Comparison of ENCODE assay signal across 17 mouse cellular contexts in the genomic region with DNA sequence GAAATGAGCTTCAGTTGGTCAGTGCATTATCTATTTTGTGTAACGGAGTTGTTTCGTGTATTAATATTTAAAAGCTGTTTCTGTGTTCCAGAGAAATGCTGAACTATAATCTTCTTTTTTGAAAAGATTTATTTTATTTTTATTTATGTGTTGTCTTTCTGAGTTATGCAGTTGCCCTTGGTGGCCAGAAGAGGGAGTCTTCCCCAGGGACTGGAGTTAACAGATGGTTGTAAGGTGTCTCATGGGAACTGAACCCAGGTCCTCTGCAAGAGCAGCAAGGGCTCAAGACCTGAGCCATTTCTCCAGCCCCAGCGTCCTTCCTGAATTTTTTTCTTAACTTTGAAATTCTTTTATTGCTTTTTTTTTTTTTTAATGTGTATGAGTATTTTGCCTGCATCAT. TPM values are rescaled to one million over a fixed set of nuclear protein-coding genes. Genes with fewer than 3 reads are reported as not detected.
DNase-seq lines count a peak whose midpoint lies in the region; ATAC-seq and TF ChIP-seq lines count a peak whose summit lies in the region.
"Had no signal": no experiment of that assay in that cellular context is flagged by ENCODE, and none has a peak within 500 bp of the region (broad histone marks: within the 10 kb centered on the region; RNA-seq: fewer than 3 reads in every experiment).

No protein-coding gene starts in this region.

- WGBS in hindbrain, postnatal 0 days: 92% methylated on average over 3 of the region's 3 CpGs
- 98% methylated on average over 3 of the region's 3 CpGs for WGBS in hindbrain, embryonic 14.5 days
- WGBS in limb, embryonic 10.5 days: 98% methylated on average over 3 of the region's 3 CpGs

- TF ChIP-seq POLR2A in bone marrow macrophage, adult 2 months (IDR thresholded peaks at IDR 0.05; ENCODE audit: borderline replicate concordance, low read depth, low read length): no peak

- H3K36me3 ChIP-seq in hindbrain, postnatal 0 days (ENCODE audit: insufficient read depth, low read length): no peaks in the 10 kb centered on the region
- peaks cover 6% of the 10 kb centered on the region; the same call in 1 of the 2 replicates for H3K36me3 ChIP-seq in hindbrain, embryonic 14.5 days (replicated peaks; ENCODE audit: control insufficient read depth, insufficient read depth)
- H3K36me3 ChIP-seq in E14TG2a.4 (ENCODE audit: insufficient read depth, low read length): peaks cover 64% of the 10 kb centered on the region
- peaks cover 56% of the 10 kb centered on the region for H3K36me3 ChIP-seq in limb, embryonic 10.5 days
- H3K36me3 ChIP-seq: hindbrain, embryonic 15.5 days had no signal

- H3K27ac ChIP-seq in hindbrain, postnatal 0 days: no peak overlapping the region
- no peak overlapping the region for H3K27ac ChIP-seq in hindbrain, embryonic 14.5 days
- H3K27ac ChIP-seq in bone marrow macrophage, adult 2 months (ENCODE audit: insufficient read depth, low read depth, low read length): no peak overlapping the region
- H3K27ac ChIP-seq in limb, embryonic 10.5 days: no peak overlapping the region
- H3K27ac ChIP-seq: embryonic facial prominence, embryonic 10.5 days; hindbrain, embryonic 15.5 days; liver, embryonic 15.5 days; neural tube, embryonic 13.5 days had no signal

- no peaks in the 10 kb centered on the region for H3K4me1 ChIP-seq in hindbrain, postnatal 0 days (ENCODE audit: insufficient read depth, low read length)
- H3K4me1 ChIP-seq in hindbrain, embryonic 14.5 days (replicated peaks; ENCODE audit: control insufficient read depth, insufficient read depth, low read length): no peaks in the 10 kb centered on the region
- H3K4me1 ChIP-seq in E14TG2a.4 (replicated peaks; ENCODE audit: low read depth, low read length): peaks cover 7% of the 10 kb centered on the region
- H3K4me1 ChIP-seq in bone marrow macrophage, adult 2 months (ENCODE audit: control insufficient read depth, insufficient read depth, low read length): no peaks in the 10 kb centered on the region
- H3K4me1 ChIP-seq in limb, embryonic 10.5 days: 0 out of 2 replicates have a peak, but pooled peaks cover 3% of the 10 kb centered on the region
- H3K4me1 ChIP-seq: hindbrain, embryonic 15.5 days; liver, embryonic 15.5 days; neural tube, embryonic 13.5 days had no signal

- no peak overlapping the region for H3K4me2 ChIP-seq in hindbrain, postnatal 0 days (ENCODE audit: low read depth, low read length)
- no peak overlapping the region for H3K4me2 ChIP-seq in hindbrain, embryonic 14.5 days (replicated peaks)
- H3K4me2 ChIP-seq: hindbrain, embryonic 15.5 days; liver, embryonic 15.5 days; neural tube, embryonic 13.5 days had no signal

- TF ChIP-seq CTCF in hindbrain, postnatal 0 days (IDR thresholded peaks at IDR 0.05; ENCODE audit: low read depth): peak; percentile 44; the same call in 1 of the 2 replicates
- peak; percentile 79 for TF ChIP-seq CTCF in E14TG2a.4 (conservative IDR thresholded peaks at IDR 0.05; ENCODE audit: low read length)
- TF ChIP-seq CTCF in bone marrow macrophage, adult 2 months (IDR thresholded peaks at IDR 0.05; ENCODE audit: low read depth, low read length): peak; percentile 33; the same call in 1 of the 2 replicates

- no peaks in the 10 kb centered on the region for H3K9me3 ChIP-seq in hindbrain, postnatal 0 days (ENCODE audit: low read length)
- no peaks in the 10 kb centered on the region for H3K9me3 ChIP-seq in hindbrain, embryonic 14.5 days (ENCODE audit: control insufficient read depth, low read length)
- H3K9me3 ChIP-seq in E14TG2a.4 (ENCODE audit: low read length): no peaks in the 10 kb centered on the region
- no peaks in the 10 kb centered on the region for H3K9me3 ChIP-seq in limb, embryonic 10.5 days (replicated peaks)
- H3K9me3 ChIP-seq: embryonic facial prominence, embryonic 10.5 days; G1E; hindbrain, embryonic 15.5 days; liver, embryonic 15.5 days; neural tube, embryonic 13.5 days had no signal

- no peak overlapping the region for H3K4me3 ChIP-seq in hindbrain, postnatal 0 days (ENCODE audit: low read length)
- H3K4me3 ChIP-seq in hindbrain, embryonic 14.5 days (replicated peaks; ENCODE audit: low read length): no peak overlapping the region
- no peak overlapping the region for H3K4me3 ChIP-seq in E14TG2a.4 (replicated peaks; ENCODE audit: low read length)
- no peak overlapping the region for H3K4me3 ChIP-seq in bone marrow macrophage, adult 2 months (ENCODE audit: insufficient read depth, low read length)
- no peak overlapping the region for H3K4me3 ChIP-seq in limb, embryonic 10.5 days
- H3K4me3 ChIP-seq: embryonic facial prominence, embryonic 10.5 days; hindbrain, embryonic 15.5 days; liver, embryonic 15.5 days; neural tube, embryonic 13.5 days had no signal

- no peak for DNase-seq in hindbrain, postnatal 0 days (ENCODE audit: low spot score)
- no peak for DNase-seq in hindbrain, embryonic 14.5 days (ENCODE audit: low spot score)
- DNase-seq in 3T3-L1 (ENCODE audit: low read depth, low spot score): peak; percentile 50
- DNase-seq in limb, embryonic 10.5 days (ENCODE audit: low spot score): no peak
- DNase-seq: adrenal gland, adult 2 months; cerebellum, postnatal 10 days; thymus, postnatal 4 days had no signal

- H3K27me3 ChIP-seq in hindbrain, postnatal 0 days (ENCODE audit: insufficient read depth, low read length): no peaks in the 10 kb centered on the region
- no peaks in the 10 kb centered on the region for H3K27me3 ChIP-seq in hindbrain, embryonic 14.5 days (ENCODE audit: control insufficient read depth, insufficient read depth, low read length)
- no peaks in the 10 kb centered on the region for H3K27me3 ChIP-seq in E14TG2a.4 (ENCODE audit: insufficient read depth, low read length)
- no peaks in the 10 kb centered on the region for H3K27me3 ChIP-seq in limb, embryonic 10.5 days (ENCODE audit: low read depth, poor library complexity, severe bottlenecking)
- H3K27me3 ChIP-seq: hindbrain, embryonic 15.5 days; liver, embryonic 15.5 days; neural tube, embryonic 13.5 days had no signal

- ATAC-seq in hindbrain, postnatal 0 days: no peak
- ATAC-seq in hindbrain, embryonic 14.5 days (ENCODE audit: low FRiP score): no peak
- ATAC-seq in monocyte, adult 5-6 weeks (replicated peaks; ENCODE audit: insufficient number of reproducible peaks, low FRiP score, low TSS enrichment, poor library complexity, severe bottlenecking): no peak
- ATAC-seq: midbrain, embryonic 16.5 days had no signal

- H3K9ac ChIP-seq in hindbrain, postnatal 0 days (replicated peaks; ENCODE audit: low read length): no peak overlapping the region
- H3K9ac ChIP-seq in hindbrain, embryonic 14.5 days: no peak overlapping the region
- H3K9ac ChIP-seq: hindbrain, embryonic 15.5 days; liver, embryonic 15.5 days; neural tube, embryonic 13.5 days had no signal

RNA-seq across cellular contexts. Expression of gene Caln1, which starts 54.3 kb away (rescaled TPM):
- total RNA-seq in hindbrain, postnatal 0 days (2014; rRNA removed): 52.0 and 55.9 TPM in 2 replicates
- 55.0 and 55.4 TPM in 2 replicates for polyA plus RNA-seq in hindbrain, postnatal 0 days (2015; fragmentation: Nextera tagmentation; extraction: Ambion mirVana)
- 19.7 and 24.3 TPM in 2 replicates for polyA plus RNA-seq in hindbrain, embryonic 14.5 days (2014; fragmentation: Nextera tagmentation; extraction: Ambion mirVana)
- not detected in 2 replicates for polyA plus RNA-seq in bone marrow macrophage, adult 2 months (2012; ENCODE audit: insufficient read depth, insufficient read length, missing spikeins)
- total RNA-seq in monocyte, adult 5-6 weeks (2017): not detected in 3 replicates
- polyA plus RNA-seq in limb, embryonic 10.5 days (2016; fragmentation: Nextera tagmentation; extraction: Ambion mirVana): 0.13 TPM in 1 of 2 replicates, not detected in the other
- polyA plus RNA-seq: G1E; liver, embryonic 15.5 days; small intestine, adult 2 months had no signal

RNA-seq across cellular contexts. Expression of gene Tyw1, which starts 59.5 kb away (rescaled TPM):
- 20.5 and 22.7 TPM in 2 replicates for total RNA-seq in hindbrain, postnatal 0 days (2014; rRNA removed)
- 17.6 and 18.1 TPM in 2 replicates for polyA plus RNA-seq in hindbrain, postnatal 0 days (2015; fragmentation: Nextera tagmentation; extraction: Ambion mirVana)
- polyA plus RNA-seq in hindbrain, embryonic 14.5 days (2014; fragmentation: Nextera tagmentation; extraction: Ambion mirVana): 20.8 and 27.2 TPM in 2 replicates
- polyA plus RNA-seq in bone marrow macrophage, adult 2 months (2012; ENCODE audit: insufficient read depth, insufficient read length, missing spikeins): 12.3 and 12.7 TPM in 2 replicates
- total RNA-seq in monocyte, adult 5-6 weeks (2017): 16.3 to 34.8 TPM (median 16.7 TPM) in 3 replicates
- 31.4 and 34.3 TPM in 2 replicates for polyA plus RNA-seq in limb, embryonic 10.5 days (2016; fragmentation: Nextera tagmentation; extraction: Ambion mirVana)

RNA-seq across cellular contexts. Expression of gene Sbds, which starts 59.6 kb away (rescaled TPM):
- total RNA-seq in hindbrain, postnatal 0 days (2014; rRNA removed): 14.9 and 21.5 TPM in 2 replicates
- polyA plus RNA-seq in hindbrain, postnatal 0 days (2015; fragmentation: Nextera tagmentation; extraction: Ambion mirVana): 52.3 and 57.2 TPM in 2 replicates
- 48.2 and 49.9 TPM in 2 replicates for polyA plus RNA-seq in hindbrain, embryonic 14.5 days (2014; fragmentation: Nextera tagmentation; extraction: Ambion mirVana)
- polyA plus RNA-seq in bone marrow macrophage, adult 2 months (2012; ENCODE audit: insufficient read depth, insufficient read length, missing spikeins): 87.1 and 111 TPM in 2 replicates
- total RNA-seq in monocyte, adult 5-6 weeks (2017): 123 to 159 TPM (median 156 TPM) in 3 replicates
- polyA plus RNA-seq in limb, embryonic 10.5 days (2016; fragmentation: Nextera tagmentation; extraction: Ambion mirVana): 61.7 and 66.8 TPM in 2 replicates

Comparison
In these comparisons a context has a peak if more than half of its experiments do, and no peak if none do; other contexts are left out.
1. RNA of gene Caln1, which starts 54.3 kb away (polyA plus RNA-seq): 55.0 to 55.4 TPM in hindbrain, postnatal 0 days and 19.7 to 24.3 TPM in hindbrain, embryonic 14.5 days; not detected in bone marrow macrophage, adult 2 months and 0.13 TPM in limb, embryonic 10.5 days; every median in the first group is over 10 times any median in the second.
2. Peak in every context shown above with its lines, with median percentiles within 50 percentile points of each other: CTCF ChIP-seq.